Mouse (Mus musculus) embryonic facial prominence, embryonic 10.5 days (tissue): Measurements from ENCODE around the gene Wdr82. TPM values are rescaled to one million over a fixed set of nuclear protein-coding genes. Genes with fewer than 3 reads are reported as not detected.

Experiments
- DNase-seq: peaks from one replicate; pipeline ENCODE4 v3.0.0-alpha.2; 2017; ENCODE audit warnings: low spot score
- H3K27ac ChIP-seq: fragments of 300-500 bp; sonication (generic); replicated peaks from 2 replicates; pipeline ENCODE4 v1.5.1; 2016; ENCODE audit warnings: mild to moderate bottlenecking
- H3K27me3 ChIP-seq: fragments of 300-500 bp; sonication (generic); replicated peaks from 2 replicates; pipeline ENCODE4 v1.6.1; 2016; ENCODE audit warnings: low read depth, mild to moderate bottlenecking; ENCODE audit not compliant: poor library complexity, severe bottlenecking
- H3K36me3 ChIP-seq: fragments of 300-500 bp; sonication (generic); replicated peaks from 2 replicates; pipeline ENCODE4 v1.6.1; 2016; ENCODE audit warnings: mild to moderate bottlenecking, moderate library complexity
- H3K4me1 ChIP-seq: fragments of 300-500 bp; sonication (generic); 2 replicates; pipeline ENCODE4 v1.6.1; 2016
- H3K4me3 ChIP-seq: fragments of 300-500 bp; sonication (generic); 2 replicates; pipeline ENCODE4 v1.5.1; 2016; ENCODE audit warnings: mild to moderate bottlenecking, moderate library complexity
- H3K9me3 ChIP-seq: fragments of 300-500 bp; sonication (generic); 2 replicates; pipeline ENCODE4 v1.6.1; 2016; ENCODE audit warnings: mild to moderate bottlenecking
- WGBS: fragments of 180-500 bp; shearing (Covaris S2); methylation state at CpG from one replicate; pipeline ENCODE4 v1.1.7; 2016; 5-methylcytosine and 5-hydroxymethylcytosine counted together
- polyA plus RNA-seq: library from polyadenylated mRNA; unstranded; fragments of >200 nt; fragmentation: Nextera tagmentation; extraction: Ambion mirVana; gene quantifications from 2 replicates; pipeline ENCODE4 v1.2.1, GENCODE M21; 2016

Gene Wdr82
- 28.4 and 28.8 TPM in 2 replicates for polyA plus RNA-seq

- peak within 1 kb of the TSS; percentile 95 for H3K27ac ChIP-seq
- peaks cover 37% of the 10 kb centered on the region for H3K4me1 ChIP-seq
- H3K36me3 ChIP-seq, result peaks cover 14% of the 10 kb centered on the region
- H3K9me3 ChIP-seq, result no peaks in the 10 kb centered on the region
- WGBS, result under 1% methylated on average over 81 of the region's 81 CpGs
- H3K4me3 ChIP-seq, result peak within 1 kb of the TSS; percentile 78
- H3K27me3 ChIP-seq, result peaks cover 7% of the 10 kb centered on the region; the same call in 1 of the 2 replicates
- DNase-seq, result peak; percentile 97
These were observed at the start of gene Wdr82 for GRCm38 (mm10) chr9:106170556-106171345. TSS of gene Wdr82 (plus strand) at chr9:106170928.

GRCm38 (mm10) chr9:106123599-106123998, 47.1 kb upstream of the Wdr82 start:
- Histone ChIP-seq H3K9me3 (no peaks in the 10 kb centered on the region), H3K27ac (no peak overlapping the region)

GRCm38 (mm10) chr9:106126786-106127251, 43.9 kb upstream of the Wdr82 start:
- H3K4me1 ChIP-seq, result peaks cover 30% of the 10 kb centered on the region
- peak; percentile 74 for DNase-seq
- no peak overlapping the region for H3K4me3 ChIP-seq
- H3K36me3 ChIP-seq, result no peaks in the 10 kb centered on the region
- WGBS, result 28% methylated on average over 2 of the region's 2 CpGs
- H3K9me3 ChIP-seq, result no peaks in the 10 kb centered on the region
- H3K27me3 ChIP-seq, result no peaks in the 10 kb centered on the region
- H3K27ac ChIP-seq, result peak overlapping the region; percentile 83

More at GRCm38 (mm10) chr9:106123599-106123998, 47.1 kb upstream of the Wdr82 start:
- DNase-seq, result peak; percentile 41
- Histone ChIP-seq H3K36me3 (no peaks in the 10 kb centered on the region), H3K4me1 (peaks cover 29% of the 10 kb centered on the region), H3K4me3 (no peak overlapping the region), H3K27me3 (no peaks in the 10 kb centered on the region)
- WGBS, result 49% methylated on average over 4 of the region's 4 CpGs

- no peak overlapping the region for H3K4me3 ChIP-seq
- no peaks in the 10 kb centered on the region for H3K36me3 ChIP-seq
- 82% methylated on average over 2 of the region's 2 CpGs for WGBS
These were observed 41.7 kb upstream of the Wdr82 start for GRCm38 (mm10) chr9:106129072-106129471.

GRCm38 (mm10) chr9:106130250-106130649, 40.5 kb upstream of the Wdr82 start:
- no peak for DNase-seq
- H3K4me1 ChIP-seq, result peaks cover 26% of the 10 kb centered on the region
- H3K4me3 ChIP-seq, result no peak overlapping the region
- H3K9me3 ChIP-seq, result no peaks in the 10 kb centered on the region
- H3K36me3 ChIP-seq, result no peaks in the 10 kb centered on the region
- no peak overlapping the region for H3K27ac ChIP-seq
- no peaks in the 10 kb centered on the region for H3K27me3 ChIP-seq
- 76% methylated on average over 7 of the region's 7 CpGs for whole genome bisulfite sequencing

More at GRCm38 (mm10) chr9:106129072-106129471, 41.7 kb upstream of the Wdr82 start:
- Histone ChIP-seq H3K27ac (0 out of 2 replicates have a peak overlapping the region, but pooled peaks have one; percentile 22), H3K27me3 (no peaks in the 10 kb centered on the region), H3K4me1 (peaks cover 26% of the 10 kb centered on the region), H3K9me3 (no peaks in the 10 kb centered on the region)
- DNase-seq, result no peak

GRCm38 (mm10) chr9:106137671-106138216, 33.0 kb upstream of the Wdr82 start:
- peak; percentile 32 for DNase-seq
- 28% methylated on average over 10 of the region's 10 CpGs for WGBS
- no peaks in the 10 kb centered on the region for H3K27me3 ChIP-seq
- no peaks in the 10 kb centered on the region for H3K9me3 ChIP-seq
- H3K4me1 ChIP-seq, result peaks cover 37% of the 10 kb centered on the region
- no peaks in the 10 kb centered on the region for H3K36me3 ChIP-seq
- no peak overlapping the region for H3K27ac ChIP-seq
- no peak overlapping the region for H3K4me3 ChIP-seq

GRCm38 (mm10) chr9:106139763-106140162, 31.0 kb upstream of the Wdr82 start:
- no peak for DNase-seq
- no peak overlapping the region for H3K4me3 ChIP-seq
- H3K36me3 ChIP-seq, result no peaks in the 10 kb centered on the region
- H3K4me1 ChIP-seq, result peaks cover 37% of the 10 kb centered on the region
- no peaks in the 10 kb centered on the region for H3K9me3 ChIP-seq
- WGBS, result 40% methylated on average over 10 of the region's 10 CpGs
- H3K27me3 ChIP-seq, result no peaks in the 10 kb centered on the region
- peak overlapping the region; percentile 2; the same call in 1 of the 2 replicates for H3K27ac ChIP-seq

GRCm38 (mm10) chr9:106141955-106142354, 28.8 kb upstream of the Wdr82 start:
- no peak overlapping the region for H3K4me3 ChIP-seq
- H3K27ac ChIP-seq, result no peak overlapping the region
- no peaks in the 10 kb centered on the region for H3K36me3 ChIP-seq
- no peaks in the 10 kb centered on the region for H3K9me3 ChIP-seq
- 83% methylated on average over 12 of the region's 12 CpGs for WGBS
- peaks cover 12% of the 10 kb centered on the region for H3K27me3 ChIP-seq
- H3K4me1 ChIP-seq, result peaks cover 37% of the 10 kb centered on the region
- no peak for DNase-seq

GRCm38 (mm10) chr9:106144176-106144575, 26.6 kb upstream of the Wdr82 start:
- no peak for DNase-seq
- WGBS, result 76% methylated on average over 7 of the region's 7 CpGs
- peaks cover 46% of the 10 kb centered on the region for H3K4me1 ChIP-seq

GRCm38 (mm10) chr9:106145582-106145981, 25.1 kb upstream of the Wdr82 start:
- H3K27me3 ChIP-seq, result peaks cover 48% of the 10 kb centered on the region
- H3K4me1 ChIP-seq, result peaks cover 37% of the 10 kb centered on the region
- no peaks in the 10 kb centered on the region for H3K36me3 ChIP-seq
- no peak overlapping the region for H3K4me3 ChIP-seq
- H3K27ac ChIP-seq, result no peak overlapping the region
- 86% methylated on average over 2 of the region's 2 CpGs for WGBS
- H3K9me3 ChIP-seq, result no peaks in the 10 kb centered on the region
- DNase-seq, result no peak

More at GRCm38 (mm10) chr9:106144176-106144575, 26.6 kb upstream of the Wdr82 start:
- Histone ChIP-seq H3K4me3 (no peak overlapping the region), H3K27ac (no peak overlapping the region), H3K9me3 (no peaks in the 10 kb centered on the region), H3K36me3 (no peaks in the 10 kb centered on the region), H3K27me3 (peaks cover 34% of the 10 kb centered on the region)

- Histone ChIP-seq H3K27ac (peak overlapping the region; percentile 89), H3K4me3 (peak overlapping the region; percentile 63), H3K9me3 (no peaks in the 10 kb centered on the region), H3K4me1 (peaks cover 25% of the 10 kb centered on the region), H3K27me3 (peaks cover 57% of the 10 kb centered on the region), H3K36me3 (peaks cover 5% of the 10 kb centered on the region)
- 29% methylated on average over 5 of the region's 5 CpGs for WGBS
- DNase-seq, result no peak
These were observed 23.4 kb upstream of the Wdr82 start for GRCm38 (mm10) chr9:106147281-106147680.

- DNase-seq, result peak; percentile 48
- Histone ChIP-seq H3K9me3 (no peaks in the 10 kb centered on the region), H3K27ac (peak overlapping the region; percentile 89), H3K4me3 (peak overlapping the region; percentile 63), H3K36me3 (peaks cover 7% of the 10 kb centered on the region), H3K4me1 (peaks cover 25% of the 10 kb centered on the region), H3K27me3 (peaks cover 57% of the 10 kb centered on the region)
- 5% methylated on average over 10 of the region's 10 CpGs for WGBS
These were observed 22.8 kb upstream of the Wdr82 start for GRCm38 (mm10) chr9:106147851-106148431.
